Mouse (Mus musculus): ENCODE measurements around the gene Olfr624. TPM values are rescaled to one million over a fixed set of nuclear protein-coding genes. Genes with fewer than 3 reads are reported as not detected.
"Not testable (repeated sequence)": the region's sequence is repeated elsewhere in the genome, so short reads cannot be mapped to it uniquely, and the experiment has no call there.

Gene Olfr624
- not detected in 2 replicates for polyA plus RNA-seq (2012; rRNA removed)

GRCm38 (mm10) chr7:103671091-103671490 is at the start of gene Olfr624:
TSS of gene Olfr624 (minus strand) at chr7:103671191.
- no peaks in the 10 kb centered on the region for H3K4me1 ChIP-seq (ENCODE audit: control insufficient read depth, insufficient read depth, low read length)
- 88% methylated on average over 2 of the region's 2 CpGs for WGBS
- H3K4me3 ChIP-seq (replicated peaks; ENCODE audit: extremely low read depth, low read depth, low read length): no peak within 1 kb of the TSS
- no peak for DNase-seq
- TF ChIP-seq CTCF (IDR thresholded peaks at IDR 0.05; ENCODE audit: insufficient read depth, low read length): no peak
- no peak for TF ChIP-seq POLR2A (IDR thresholded peaks at IDR 0.05; ENCODE audit: borderline replicate concordance, extremely low read depth, low read depth, low read length)

GRCm38 (mm10) chr7:103716398-103716797 is 45.4 kb upstream of the Olfr624 start:
- DNase-seq; H3K4me3 ChIP-seq (replicated peaks; ENCODE audit: extremely low read depth, low read depth, low read length); H3K4me1 ChIP-seq (ENCODE audit: control insufficient read depth, insufficient read depth, low read length): not testable (repeated sequence)
- WGBS: 94% methylated on average over 1 of the region's 1 CpGs

GRCm38 (mm10) chr7:103714371-103714770 is 43.4 kb upstream of the Olfr624 start, which contains the start of gene Olfr243:
TSS of gene Olfr243 (plus strand) at chr7:103714671.
- H3K4me1 ChIP-seq (ENCODE audit: control insufficient read depth, insufficient read depth, low read length): no peaks in the 10 kb centered on the region
- DNase-seq: no peak
- no peak for TF ChIP-seq POLR2A (IDR thresholded peaks at IDR 0.05; ENCODE audit: borderline replicate concordance, extremely low read depth, low read depth, low read length)
- TF ChIP-seq CTCF (IDR thresholded peaks at IDR 0.05; ENCODE audit: insufficient read depth, low read length): no peak
- H3K4me3 ChIP-seq (replicated peaks; ENCODE audit: extremely low read depth, low read depth, low read length): no peak within 1 kb of the TSS

GRCm38 (mm10) chr7:103712024-103712423 is 41.0 kb upstream of the Olfr624 start:
- no peak for DNase-seq
- WGBS: 29% methylated on average over 2 of the region's 2 CpGs
- TF ChIP-seq CTCF (IDR thresholded peaks at IDR 0.05; ENCODE audit: insufficient read depth, low read length): no peak
- TF ChIP-seq POLR2A (IDR thresholded peaks at IDR 0.05; ENCODE audit: borderline replicate concordance, extremely low read depth, low read depth, low read length): no peak
- no peaks in the 10 kb centered on the region for H3K4me1 ChIP-seq (ENCODE audit: control insufficient read depth, insufficient read depth, low read length)
- no peak overlapping the region for H3K4me3 ChIP-seq (replicated peaks; ENCODE audit: extremely low read depth, low read depth, low read length)

GRCm38 (mm10) chr7:103699469-103699868 is 28.5 kb upstream of the Olfr624 start:
- TF ChIP-seq CTCF (IDR thresholded peaks at IDR 0.05; ENCODE audit: insufficient read depth, low read length): no peak
- WGBS: 85% methylated on average over 4 of the region's 4 CpGs
- DNase-seq: no peak
- H3K4me3 ChIP-seq (replicated peaks; ENCODE audit: extremely low read depth, low read depth, low read length): no peak overlapping the region
- H3K4me1 ChIP-seq (ENCODE audit: control insufficient read depth, insufficient read depth, low read length): no peaks in the 10 kb centered on the region

GRCm38 (mm10) chr7:103682420-103682819 is 11.4 kb upstream of the Olfr624 start, which contains the start of gene Olfr625-ps1:
TSS of gene Olfr625-ps1 (plus strand) at chr7:103682720.
- no peak for TF ChIP-seq CTCF (IDR thresholded peaks at IDR 0.05; ENCODE audit: insufficient read depth, low read length)
- no peak for TF ChIP-seq POLR2A (IDR thresholded peaks at IDR 0.05; ENCODE audit: borderline replicate concordance, extremely low read depth, low read depth, low read length)
- no peak for DNase-seq
- Histone ChIP-seq H3K4me3 (replicated peaks; ENCODE audit: extremely low read depth, low read depth, low read length) (no peak within 1 kb of the TSS), H3K4me1 (ENCODE audit: control insufficient read depth, insufficient read depth, low read length) (no peaks in the 10 kb centered on the region)

GRCm38 (mm10) chr7:103663598-103663997 is 7.4 kb downstream of the Olfr624 start, which contains the start of gene Olfr623:
TSS of gene Olfr623 (minus strand) at chr7:103663698.
- Histone ChIP-seq H3K4me1 (ENCODE audit: control insufficient read depth, insufficient read depth, low read length) (no peaks in the 10 kb centered on the region), H3K4me3 (replicated peaks; ENCODE audit: extremely low read depth, low read depth, low read length) (no peak within 1 kb of the TSS)
- no peak for TF ChIP-seq CTCF (IDR thresholded peaks at IDR 0.05; ENCODE audit: insufficient read depth, low read length)
- TF ChIP-seq POLR2A (IDR thresholded peaks at IDR 0.05; ENCODE audit: borderline replicate concordance, extremely low read depth, low read depth, low read length): no peak
- no peak for DNase-seq

GRCm38 (mm10) chr7:103644070-103644469 is 26.9 kb downstream of the Olfr624 start:
- Histone ChIP-seq H3K4me3 (replicated peaks; ENCODE audit: extremely low read depth, low read depth, low read length) (no peak overlapping the region), H3K4me1 (ENCODE audit: control insufficient read depth, insufficient read depth, low read length) (no peaks in the 10 kb centered on the region)
- WGBS: 81% methylated on average over 4 of the region's 4 CpGs
- no peak for DNase-seq
- no peak for TF ChIP-seq POLR2A (IDR thresholded peaks at IDR 0.05; ENCODE audit: borderline replicate concordance, extremely low read depth, low read depth, low read length)
- no peak for TF ChIP-seq CTCF (IDR thresholded peaks at IDR 0.05; ENCODE audit: insufficient read depth, low read length)

- no peak for TF ChIP-seq CTCF (IDR thresholded peaks at IDR 0.05; ENCODE audit: insufficient read depth, low read length)
- 57% methylated on average over 1 of the region's 1 CpGs for WGBS
- Histone ChIP-seq H3K4me1 (ENCODE audit: control insufficient read depth, insufficient read depth, low read length) (no peaks in the 10 kb centered on the region), H3K4me3 (replicated peaks; ENCODE audit: extremely low read depth, low read depth, low read length) (no peak within 1 kb of the TSS)
- DNase-seq: no peak
Measured at GRCm38 (mm10) chr7:103642602-103643001, 28.4 kb downstream of the Olfr624 start, which contains the start of gene Olfr622. TSS of gene Olfr622 (minus strand) at chr7:103642702.

- Histone ChIP-seq H3K4me1 (ENCODE audit: control insufficient read depth, insufficient read depth, low read length) (no peaks in the 10 kb centered on the region), H3K4me3 (replicated peaks; ENCODE audit: extremely low read depth, low read depth, low read length) (no peak overlapping the region)
- no peak for TF ChIP-seq CTCF (IDR thresholded peaks at IDR 0.05; ENCODE audit: insufficient read depth, low read length)
- TF ChIP-seq POLR2A (IDR thresholded peaks at IDR 0.05; ENCODE audit: borderline replicate concordance, extremely low read depth, low read depth, low read length): no peak
- no peak for DNase-seq
Measured at GRCm38 (mm10) chr7:103636795-103637194, 34.2 kb downstream of the Olfr624 start.

Other genes with a start within 250 kb of the Olfr624 start
- not detected in 2 replicates for gene Olfr605, start 225.8 kb downstream of the Olfr624 start, polyA plus RNA-seq (2012; rRNA removed)
- not detected in 2 replicates for gene Olfr606, start 222.1 kb downstream of the Olfr624 start, polyA plus RNA-seq (2012; rRNA removed)
- gene Olfr607, start 207.0 kb downstream of the Olfr624 start, polyA plus RNA-seq (2012; rRNA removed): not detected in 2 replicates
- gene Olfr608, start 201.3 kb downstream of the Olfr624 start, polyA plus RNA-seq (2012; rRNA removed): not detected in 2 replicates
- not detected in 2 replicates for gene Olfr609, start 173.1 kb downstream of the Olfr624 start, polyA plus RNA-seq (2012; rRNA removed)
- not detected in 2 replicates for gene Olfr610, start 159.1 kb downstream of the Olfr624 start, polyA plus RNA-seq (2012; rRNA removed)
- gene Olfr611, start 150.3 kb downstream of the Olfr624 start, polyA plus RNA-seq (2012; rRNA removed): not detected in 2 replicates
- not detected in 2 replicates for gene Olfr612, start 128.5 kb downstream of the Olfr624 start, polyA plus RNA-seq (2012; rRNA removed)
- gene Olfr613, start 123.1 kb downstream of the Olfr624 start, polyA plus RNA-seq (2012; rRNA removed): not detected in 2 replicates
- gene Olfr615, start 115.1 kb downstream of the Olfr624 start, polyA plus RNA-seq (2012; rRNA removed): not detected in 2 replicates
- not detected in 2 replicates for gene Olfr616, start 102.0 kb downstream of the Olfr624 start, polyA plus RNA-seq (2012; rRNA removed)
- not detected in 2 replicates for gene Olfr617, start 98.1 kb downstream of the Olfr624 start, polyA plus RNA-seq (2012; rRNA removed)
- gene Olfr618, start 81.1 kb downstream of the Olfr624 start, polyA plus RNA-seq (2012; rRNA removed): not detected in 2 replicates
- not detected in 2 replicates for gene Olfr619, start 70.6 kb downstream of the Olfr624 start, polyA plus RNA-seq (2012; rRNA removed)
- not detected in 2 replicates for gene Olfr620, start 58.7 kb downstream of the Olfr624 start, polyA plus RNA-seq (2012; rRNA removed)
- not detected in 2 replicates for gene Olfr622, start 28.5 kb downstream of the Olfr624 start, polyA plus RNA-seq (2012; rRNA removed)
- not detected in 2 replicates for gene Olfr623, start 7.5 kb downstream of the Olfr624 start, polyA plus RNA-seq (2012; rRNA removed)
- not detected in 2 replicates for gene Olfr625-ps1, start 11.5 kb upstream of the Olfr624 start, polyA plus RNA-seq (2012; rRNA removed)
- gene Olfr243, start 43.5 kb upstream of the Olfr624 start, polyA plus RNA-seq (2012; rRNA removed): not detected in 2 replicates
- not detected in 2 replicates for gene Olfr628, start 59.2 kb upstream of the Olfr624 start, polyA plus RNA-seq (2012; rRNA removed)
- not detected in 2 replicates for gene Olfr629, start 73.8 kb upstream of the Olfr624 start, polyA plus RNA-seq (2012; rRNA removed)
- not detected in 2 replicates for gene Olfr630, start 86.1 kb upstream of the Olfr624 start, polyA plus RNA-seq (2012; rRNA removed)
- not detected in 2 replicates for gene Olfr69, start 100.4 kb upstream of the Olfr624 start, polyA plus RNA-seq (2012; rRNA removed)
- gene Olfr68, start 108.5 kb upstream of the Olfr624 start, polyA plus RNA-seq (2012; rRNA removed): not detected in 2 replicates
- not detected in 2 replicates for gene Olfr67, start 120.6 kb upstream of the Olfr624 start, polyA plus RNA-seq (2012; rRNA removed)
- gene Hbb-bt, start 142.8 kb upstream of the Olfr624 start, polyA plus RNA-seq (2012; rRNA removed): 1,037 and 2,074 TPM in 2 replicates
- gene Hbb-bs, start 156.9 kb upstream of the Olfr624 start, polyA plus RNA-seq (2012; rRNA removed): 9,354 and 20,945 TPM in 2 replicates
- gene Hbb-bh2, start 169.3 kb upstream of the Olfr624 start, polyA plus RNA-seq (2012; rRNA removed): not detected in 2 replicates
- not detected in 2 replicates for gene Hbb-bh1, start 172.0 kb upstream of the Olfr624 start, polyA plus RNA-seq (2012; rRNA removed)
- gene Hbb-y, start 182.0 kb upstream of the Olfr624 start, polyA plus RNA-seq (2012; rRNA removed): 0.37 TPM in 1 of 2 replicates, not detected in the other
- gene Olfr66, start 215.1 kb upstream of the Olfr624 start, polyA plus RNA-seq (2012; rRNA removed): not detected in 2 replicates
- gene Olfr64, start 223.3 kb upstream of the Olfr624 start, polyA plus RNA-seq (2012; rRNA removed): not detected in 2 replicates
- not detected in 2 replicates for gene Olfr65, start 232.3 kb upstream of the Olfr624 start, polyA plus RNA-seq (2012; rRNA removed)